Mouse (Mus musculus): ENCODE measurements around the gene Ptprk.

Ptprk gene

GRCm38 (mm10) chr10:28566378-28566777 is 491.8 kb downstream of the Ptprk start:
- no peak for DNase-seq

- DNase-seq, result no peak
These were observed 492.2 kb downstream of the Ptprk start for GRCm38 (mm10) chr10:28566828-28567227.

GRCm38 (mm10) chr10:28567441-28567840 is 492.8 kb downstream of the Ptprk start:
- DNase-seq, result no peak

- DNase-seq, result no peak
These were observed 493.4 kb downstream of the Ptprk start for GRCm38 (mm10) chr10:28568047-28568446.

GRCm38 (mm10) chr10:28579596-28579995 is 505.0 kb downstream of the Ptprk start:
- DNase-seq, result no peak

GRCm38 (mm10) chr10:28586565-28587138 is 512.0 kb downstream of the Ptprk start:
- no peak for DNase-seq

GRCm38 (mm10) chr10:28588401-28588800 is 513.8 kb downstream of the Ptprk start:
- DNase-seq, result no peak

GRCm38 (mm10) chr10:28590822-28591221 is 516.2 kb downstream of the Ptprk start:
- DNase-seq, result no peak

- no peak for DNase-seq
These were observed 519.1 kb downstream of the Ptprk start for GRCm38 (mm10) chr10:28593566-28594292.

GRCm38 (mm10) chr10:28596897-28597296 is 522.3 kb downstream of the Ptprk start:
- no peak for DNase-seq

- DNase-seq, result no peak
These were observed 534.5 kb downstream of the Ptprk start for GRCm38 (mm10) chr10:28609136-28609535.

GRCm38 (mm10) chr10:28614396-28614795 is 539.8 kb downstream of the Ptprk start:
- no peak for DNase-seq

GRCm38 (mm10) chr10:28617203-28617602 is 542.6 kb downstream of the Ptprk start:
- DNase-seq, result no peak

- DNase-seq, result no peak
These were observed 543.4 kb downstream of the Ptprk start for GRCm38 (mm10) chr10:28618002-28618401.

- DNase-seq, result no peak
These were observed 544.8 kb downstream of the Ptprk start for GRCm38 (mm10) chr10:28619415-28619814.

- no peak for DNase-seq
These were observed 561.5 kb downstream of the Ptprk start for GRCm38 (mm10) chr10:28636096-28636495.

- DNase-seq, result no peak
These were observed 567.3 kb downstream of the Ptprk start for GRCm38 (mm10) chr10:28641887-28642286.
